Mouse (Mus musculus) inflammation-experienced regulatory T-cells, adult 6 months (primary cell): ENCODE measurements around the gene Rftn1. TPM values are rescaled to one million over a fixed set of nuclear protein-coding genes. Genes with fewer than 3 reads are reported as not detected.
"Not testable (repeated sequence)": the region's sequence is repeated elsewhere in the genome, so short reads cannot be mapped to it uniquely, and the experiment has no call there.

Source experiments
- ATAC-seq: one replicate; pipeline ENCODE4 v1.8.0; 2017
- polyA plus RNA-seq, 3 experiments: library from polyadenylated mRNA; unstranded; fragments of 100-300 nt; shearing (Covaris generic); gene quantifications; one replicate each; pipeline ENCODE4 v1.2.1; 2017

Rftn1 gene
- 10 to 100 TPM; 22.7 to 31.1 (median 30.9) TPM for polyA plus RNA-seq

GRCm38 (mm10) chr17:50190131-50191015 lies at the start of gene Rftn1:
Gene Rftn1 (minus strand): TSS chr17:50190674.
- peak; percentile 58 for ATAC-seq

DNA sequence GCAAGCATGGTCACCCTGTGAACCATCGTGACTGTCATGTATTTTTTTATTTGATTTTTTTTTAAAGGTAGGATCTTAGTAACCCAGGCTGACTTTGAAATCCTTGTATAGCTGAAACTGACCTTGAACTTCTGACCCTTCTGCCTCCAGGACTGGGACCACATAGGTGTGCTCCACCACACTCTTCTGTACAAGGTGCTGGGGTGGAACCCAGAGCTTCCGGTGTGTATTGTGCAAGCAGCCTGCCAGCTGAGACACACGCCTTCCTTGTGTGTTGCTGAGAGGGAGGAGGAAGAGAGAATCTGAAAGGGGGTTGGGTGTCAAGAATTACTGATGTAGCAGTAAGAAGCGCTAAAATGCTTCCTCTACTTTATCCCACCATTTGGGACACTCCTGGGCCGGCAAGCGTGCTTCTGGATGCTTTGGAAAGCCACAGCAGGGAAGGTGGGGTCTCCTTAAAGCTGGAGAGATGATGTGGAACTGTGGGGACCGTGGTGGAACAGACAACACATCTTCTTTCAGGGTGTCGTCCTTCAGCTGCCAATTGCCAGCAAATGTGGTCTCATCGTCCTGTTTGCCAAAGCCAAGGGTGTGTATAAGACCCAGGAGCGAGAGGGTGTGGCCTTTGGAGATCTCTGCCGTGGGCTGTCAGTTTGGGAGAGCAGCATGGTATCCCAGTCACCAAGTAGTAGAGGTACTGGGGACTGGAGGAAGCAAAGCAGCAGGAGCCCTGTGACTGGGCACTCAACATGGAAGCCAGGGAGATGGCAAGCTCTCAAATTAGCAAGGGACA lies 47.5 kb upstream of the Rftn1 start:
- ATAC-seq: no peak

DNA sequence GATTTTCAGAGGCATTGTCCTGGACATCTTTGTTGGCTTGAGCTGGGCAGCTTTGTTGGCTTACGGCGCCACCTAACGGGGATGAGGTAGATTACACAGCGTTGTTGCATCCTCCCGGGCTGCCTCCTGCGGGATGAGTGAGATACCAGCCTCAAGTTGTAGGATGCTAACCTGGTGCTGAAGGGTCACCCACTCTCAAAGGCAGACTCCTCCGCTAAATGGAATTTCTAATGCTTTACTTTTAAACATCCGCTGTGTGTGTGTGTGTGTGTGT lies 46.9 kb upstream of the Rftn1 start:
- ATAC-seq: peak; percentile 86

DNA sequence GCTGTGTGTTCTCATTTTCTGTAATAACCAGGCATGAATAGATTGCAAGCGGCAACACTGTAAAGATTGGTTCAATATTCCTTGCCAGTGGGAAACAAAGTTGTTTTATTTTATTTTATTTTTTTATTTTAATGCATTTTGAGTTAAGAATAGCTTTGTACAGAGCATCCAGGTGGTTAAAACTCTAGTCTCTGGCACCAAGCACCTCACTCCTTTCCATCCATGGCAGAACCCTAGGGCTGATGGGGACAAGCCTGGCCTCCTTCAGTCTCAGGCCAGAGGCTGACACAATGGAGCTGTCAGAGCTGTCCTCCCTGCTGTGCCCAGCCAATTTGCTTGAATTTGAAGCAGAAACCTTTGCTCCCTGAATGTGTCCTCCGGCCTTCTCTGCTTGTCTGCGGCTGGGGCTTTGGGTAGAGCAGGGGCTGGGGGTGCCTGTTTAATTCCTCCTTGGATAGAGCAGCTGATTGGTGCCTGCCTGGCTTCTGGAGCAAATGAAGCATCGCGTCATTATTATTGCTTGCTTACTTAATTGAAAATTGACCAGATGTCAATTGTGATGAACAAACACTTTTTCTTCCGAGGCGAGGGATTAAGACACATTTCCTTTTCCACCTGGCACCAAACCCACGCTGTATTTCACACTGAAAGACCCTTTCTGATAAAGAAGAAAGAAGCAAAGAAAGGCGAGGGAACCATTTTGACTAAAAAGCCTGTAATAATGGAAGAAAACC lies 46.4 kb upstream of the Rftn1 start:
- ATAC-seq: no peak

DNA sequence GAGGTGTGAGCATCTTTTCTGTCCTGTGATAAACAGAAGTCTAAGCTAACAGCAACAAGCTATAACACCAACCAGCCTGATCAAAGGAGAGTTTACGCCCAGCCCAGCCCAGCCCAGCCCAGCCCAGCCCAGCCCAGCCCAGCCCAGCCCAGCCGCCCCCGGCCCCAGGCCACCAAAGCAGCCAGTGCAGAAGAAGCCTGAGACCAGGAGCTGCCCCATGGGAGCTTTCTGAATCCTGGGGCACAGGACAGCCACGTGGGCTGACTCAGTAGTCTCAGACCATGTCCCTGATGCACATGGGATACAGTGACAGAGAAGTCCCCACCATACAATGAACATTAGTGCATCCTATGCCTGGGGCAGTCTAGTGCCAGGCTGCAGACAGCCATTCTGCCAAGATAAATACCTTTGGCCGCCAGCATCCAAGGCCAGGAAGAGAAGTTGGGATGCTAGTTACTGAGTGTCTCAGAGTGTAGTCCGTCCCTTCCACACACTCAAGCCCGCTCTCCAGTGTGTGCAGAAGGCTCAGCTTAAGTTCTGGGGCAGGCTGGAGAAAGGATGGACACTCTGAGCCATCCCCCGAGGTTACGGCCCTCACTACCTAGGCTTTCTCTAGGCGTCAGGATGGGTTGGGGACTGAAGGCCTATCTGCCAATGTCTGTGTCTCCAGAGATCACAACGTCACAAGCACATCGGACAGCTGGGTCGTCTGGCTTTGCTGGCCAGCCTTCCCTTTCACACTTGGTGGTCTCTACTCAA lies 45.6 kb upstream of the Rftn1 start:
- no peak for ATAC-seq

GRCm38 (mm10) chr17:50233956-50234355 lies 43.5 kb upstream of the Rftn1 start:
- no peak for ATAC-seq

DNA sequence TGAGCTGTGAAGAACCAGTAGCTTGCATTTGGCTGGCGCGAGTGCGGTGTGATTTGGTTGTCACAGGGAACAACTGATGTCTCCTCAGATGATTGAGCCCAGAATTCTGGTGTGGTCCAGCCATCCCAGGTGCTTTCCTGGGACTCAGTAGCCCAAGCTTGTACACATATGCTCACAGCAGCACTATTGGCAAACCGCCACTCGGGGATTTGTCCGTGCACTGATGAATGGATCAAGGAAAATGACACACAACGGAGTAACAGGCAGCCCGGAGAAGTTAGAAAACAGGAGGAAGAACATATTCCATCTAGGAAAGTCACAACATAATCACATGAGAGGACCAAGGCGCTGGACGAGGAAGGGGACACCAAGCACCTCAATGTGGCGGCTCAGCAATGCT lies 42.3 kb upstream of the Rftn1 start:
- no peak for ATAC-seq

- no peak for ATAC-seq
These were observed 40.7 kb upstream of the Rftn1 start for GRCm38 (mm10) chr17:50231206-50231605.

GRCm38 (mm10) chr17:50229534-50229933 lies 39.1 kb upstream of the Rftn1 start:
- ATAC-seq: no peak

DNA sequence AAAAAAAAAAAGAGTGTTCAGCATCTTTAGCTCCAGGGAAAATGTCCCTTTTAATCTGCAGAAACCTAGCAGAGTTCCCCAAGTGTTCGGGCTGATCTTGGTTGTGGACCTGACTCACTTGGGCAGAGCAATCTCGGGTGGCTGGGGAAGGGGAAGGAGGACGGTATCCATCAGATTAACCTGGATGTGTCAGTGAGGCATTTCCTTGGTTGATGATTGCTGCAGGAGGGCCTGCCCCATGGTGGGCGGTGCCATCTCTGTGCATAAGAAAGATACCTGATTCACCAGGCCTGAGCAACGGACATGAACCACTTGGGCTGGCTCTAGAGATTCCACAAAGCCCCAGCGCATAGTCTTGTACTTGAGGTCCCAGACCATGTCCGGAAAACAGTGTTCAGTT lies 36.9 kb upstream of the Rftn1 start:
- no peak for ATAC-seq

DNA sequence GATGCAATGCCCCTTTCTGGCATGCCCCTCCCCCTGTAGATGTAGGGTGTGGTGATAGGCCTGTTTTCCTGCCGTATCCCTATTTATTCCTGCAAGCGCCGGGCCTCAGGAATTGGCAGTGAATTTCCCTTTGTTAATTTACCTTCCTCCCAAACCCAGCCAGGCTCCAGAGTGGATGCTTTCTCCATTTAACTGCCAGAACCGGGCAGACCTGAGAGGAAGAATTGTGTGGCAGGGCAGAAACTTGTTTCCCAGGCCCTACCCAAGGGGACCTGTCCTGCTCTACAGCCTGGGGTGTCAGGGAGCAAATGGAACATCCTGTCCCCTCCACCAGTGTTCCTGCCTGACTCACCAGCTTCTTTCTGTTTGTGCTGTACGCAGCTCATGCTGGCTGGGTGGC lies 34.2 kb upstream of the Rftn1 start:
- ATAC-seq: no peak

- no peak for ATAC-seq
These were observed 27.5 kb upstream of the Rftn1 start for GRCm38 (mm10) chr17:50217978-50218377.

- no peak for ATAC-seq
These were observed 24.6 kb upstream of the Rftn1 start for GRCm38 (mm10) chr17:50215104-50215503.

DNA sequence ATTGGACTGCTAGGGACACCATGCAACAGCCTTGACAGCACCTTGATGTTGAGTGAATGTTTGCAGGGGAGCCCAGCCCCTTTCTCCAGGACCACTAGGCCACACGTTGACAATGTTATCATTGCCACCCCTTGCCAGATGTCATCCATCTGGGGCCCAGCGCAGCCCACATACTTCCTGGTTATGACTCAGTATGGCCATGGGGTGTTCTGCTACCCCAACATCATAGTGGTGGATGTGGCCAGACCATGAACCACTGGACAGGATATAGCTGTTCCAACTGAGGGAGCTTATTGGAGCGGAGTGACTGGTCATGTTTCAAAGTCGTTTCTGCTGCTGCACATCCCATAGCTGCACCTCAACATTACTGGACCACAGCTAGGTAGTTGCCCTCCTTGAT lies 22.6 kb upstream of the Rftn1 start:
- ATAC-seq: no peak

DNA sequence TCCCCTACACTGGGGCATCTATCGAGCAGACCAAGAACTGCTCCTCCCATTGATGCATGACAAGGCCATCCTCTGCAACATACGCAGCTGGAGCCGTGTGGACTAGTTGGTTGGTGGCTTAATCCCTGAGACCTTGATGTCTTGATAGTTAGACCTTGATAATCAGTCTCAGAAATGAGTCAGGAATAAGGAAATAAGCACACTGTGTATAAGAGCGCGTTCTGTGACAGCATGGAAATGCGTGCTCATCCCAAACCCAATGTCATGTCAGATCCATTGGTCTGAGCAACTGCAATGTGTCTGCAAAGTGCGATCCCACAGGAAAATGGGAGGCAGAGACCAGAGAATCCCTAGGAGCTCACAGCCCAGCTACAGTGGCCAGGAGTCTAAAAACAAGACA lies 21.3 kb upstream of the Rftn1 start:
- ATAC-seq: no peak

- no peak for ATAC-seq
These were observed 19.4 kb upstream of the Rftn1 start for GRCm38 (mm10) chr17:50209831-50210230.

GRCm38 (mm10) chr17:50208137-50209045 lies 17.9 kb upstream of the Rftn1 start:
- ATAC-seq: no peak

GRCm38 (mm10) chr17:50206262-50206661 lies 15.8 kb upstream of the Rftn1 start:
- ATAC-seq: not testable (repeated sequence)

DNA sequence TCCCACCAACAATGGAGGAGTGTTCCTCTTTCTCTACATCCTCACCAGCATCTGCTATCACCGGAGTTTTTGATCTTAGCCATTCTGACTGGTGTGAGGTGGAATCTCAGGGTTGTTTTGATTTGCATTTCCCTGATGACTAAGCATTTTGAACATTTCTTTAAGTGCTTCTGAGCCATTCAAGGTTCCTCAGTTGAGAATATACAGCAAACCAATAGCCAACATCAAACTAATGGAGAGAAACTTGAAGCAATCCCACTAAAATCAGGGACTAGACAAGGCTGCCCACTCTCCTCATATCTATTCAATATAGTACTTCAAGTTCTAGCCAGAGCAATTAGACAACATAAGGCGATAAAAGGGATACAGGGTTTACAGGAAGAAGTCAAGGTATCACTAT lies 15.4 kb upstream of the Rftn1 start:
- not testable (repeated sequence) for ATAC-seq

GRCm38 (mm10) chr17:50205152-50205782 lies 14.8 kb upstream of the Rftn1 start:
- ATAC-seq: no peak
